Mouse (Mus musculus) liver, embryonic 16.5 days (tissue): ENCODE measurements around the gene Klhl36. TPM values are rescaled to one million over a fixed set of nuclear protein-coding genes. Genes with fewer than 3 reads are reported as not detected.

Source experiments
- ATAC-seq: fragments of 200-750 bp; cut with Nextera tagmentation; 2 replicates; pipeline ENCODE4 v1.8.0; 2017; ENCODE audit warnings: low read depth, mild to moderate bottlenecking, moderate number of reproducible peaks, moderate library complexity
- H3K27ac ChIP-seq: fragments of 300-500 bp; sonication (generic); 2 replicates; pipeline ENCODE4 v1.5.1; 2014; ENCODE audit warnings: mild to moderate bottlenecking, low read length
- H3K27me3 ChIP-seq: fragments of 300-500 bp; sonication (generic); 2 replicates; pipeline ENCODE4 v1.6.1; 2014; ENCODE audit warnings: low read depth, low read length, mixed read lengths; ENCODE audit not compliant: control insufficient read depth, insufficient read depth
- H3K36me3 ChIP-seq: fragments of 300-500 bp; sonication (generic); 2 replicates; pipeline ENCODE4 v1.6.1; 2014; ENCODE audit warnings: mild to moderate bottlenecking; ENCODE audit not compliant: control insufficient read depth, insufficient read depth
- H3K4me1 ChIP-seq: fragments of 300-500 bp; sonication (generic); 2 replicates; pipeline ENCODE4 v1.6.1; 2014; ENCODE audit warnings: low read depth, low read length, mixed read lengths; ENCODE audit not compliant: control insufficient read depth
- H3K4me2 ChIP-seq: fragments of 300-500 bp; sonication (generic); 2 replicates; pipeline ENCODE4 v1.6.1; 2014; ENCODE audit warnings: low read depth, low read length, mixed read lengths
- H3K4me3 ChIP-seq: fragments of 300-500 bp; sonication (generic); 2 replicates; pipeline ENCODE4 v1.5.1; 2014; ENCODE audit warnings: low read depth, mild to moderate bottlenecking, low read length
- H3K9ac ChIP-seq: fragments of 300-500 bp; sonication (generic); 2 replicates; pipeline ENCODE4 v1.6.1; 2014; ENCODE audit warnings: low read depth, low read length
- H3K9me3 ChIP-seq: fragments of 300-500 bp; sonication (generic); replicated peaks from 2 replicates; pipeline ENCODE4 v1.6.1; 2016; ENCODE audit warnings: low read length; ENCODE audit not compliant: control insufficient read depth
- WGBS: fragments of 180-500 bp; shearing (Covaris S2); extraction: QIAGEN DNeasy Blood & Tissue Kit; methylation state at CpG from one replicate; pipeline ENCODE4 v1.1.7; 2014; ENCODE audit not compliant: insufficient replicate concordance; 5-methylcytosine and 5-hydroxymethylcytosine counted together
- polyA plus RNA-seq: library from polyadenylated mRNA; unstranded; fragments of >200 nt; fragmentation: Nextera tagmentation; extraction: Ambion mirVana; gene quantifications from 2 replicates; pipeline ENCODE4 v1.2.1, GENCODE M21; 2015

Klhl36 gene
- polyA plus RNA-seq, 1 experiment from 2014 or later, result 4.4 TPM

GRCm38 (mm10) chr8:119883281-119883680, 21.2 kb downstream of the Klhl36 start:
- H3K9ac ChIP-seq, result no peak overlapping the region
- no peaks in the 10 kb centered on the region for H3K27me3 ChIP-seq
- no peak for ATAC-seq
- WGBS, result 79% methylated on average over 7 of the region's 7 CpGs
- no peak overlapping the region for H3K4me3 ChIP-seq
- no peak overlapping the region for H3K27ac ChIP-seq
- H3K4me2 ChIP-seq, result no peak overlapping the region
- H3K9me3 ChIP-seq, result no peaks in the 10 kb centered on the region
- H3K36me3 ChIP-seq, result no peaks in the 10 kb centered on the region
- H3K4me1 ChIP-seq, result no peaks in the 10 kb centered on the region; the same call in 1 of the 2 replicates

- peak; percentile 87 for ATAC-seq
- Histone ChIP-seq H3K27ac (peak overlapping the region; percentile 52), H3K4me2 (no peak overlapping the region), H3K4me1 (no peaks in the 10 kb centered on the region; the same call in 1 of the 2 replicates), H3K9me3 (no peaks in the 10 kb centered on the region), H3K9ac (no peak overlapping the region), H3K36me3 (no peaks in the 10 kb centered on the region), H3K4me3 (no peak overlapping the region), H3K27me3 (no peaks in the 10 kb centered on the region)
- 35% methylated on average over 3 of the region's 3 CpGs for WGBS
These were observed 23.5 kb downstream of the Klhl36 start for GRCm38 (mm10) chr8:119885612-119886011.

- Histone ChIP-seq H3K27me3 (no peaks in the 10 kb centered on the region), H3K36me3 (no peaks in the 10 kb centered on the region), H3K4me3 (no peak overlapping the region), H3K9me3 (no peaks in the 10 kb centered on the region), H3K4me1 (no peaks in the 10 kb centered on the region; the same call in 1 of the 2 replicates), H3K4me2 (no peak overlapping the region), H3K27ac (no peak overlapping the region), H3K9ac (no peak overlapping the region)
- WGBS, result 84% methylated on average over 3 of the region's 3 CpGs
- no peak for ATAC-seq
These were observed 25.1 kb downstream of the Klhl36 start for GRCm38 (mm10) chr8:119887130-119887529.

- H3K27ac ChIP-seq, result no peak overlapping the region
- no peaks in the 10 kb centered on the region for H3K27me3 ChIP-seq
- ATAC-seq, result no peak
- H3K4me2 ChIP-seq, result no peak overlapping the region
- WGBS, result 59% methylated on average over 4 of the region's 4 CpGs
- H3K4me1 ChIP-seq, result no peaks in the 10 kb centered on the region; the same call in 1 of the 2 replicates
- no peaks in the 10 kb centered on the region for H3K36me3 ChIP-seq
- no peak overlapping the region for H3K4me3 ChIP-seq
- no peak overlapping the region for H3K9ac ChIP-seq
- H3K9me3 ChIP-seq, result no peaks in the 10 kb centered on the region
These were observed 25.9 kb downstream of the Klhl36 start for GRCm38 (mm10) chr8:119888012-119888411.

- Histone ChIP-seq H3K4me2 (no peak overlapping the region), H3K9ac (no peak overlapping the region), H3K4me3 (no peak overlapping the region), H3K36me3 (no peaks in the 10 kb centered on the region), H3K27ac (no peak overlapping the region), H3K27me3 (peaks cover 38% of the 10 kb centered on the region), H3K4me1 (peaks cover 11% of the 10 kb centered on the region), H3K9me3 (no peaks in the 10 kb centered on the region)
- 57% methylated on average over 4 of the region's 4 CpGs for WGBS
- ATAC-seq, result no peak
These were observed 35.0 kb downstream of the Klhl36 start for GRCm38 (mm10) chr8:119897069-119897468.

GRCm38 (mm10) chr8:119897933-119898332, 35.9 kb downstream of the Klhl36 start:
- peak; percentile 11; the same call in 1 of the 2 replicates for ATAC-seq
- Histone ChIP-seq H3K27me3 (peaks cover 38% of the 10 kb centered on the region), H3K4me1 (peaks cover 11% of the 10 kb centered on the region), H3K36me3 (no peaks in the 10 kb centered on the region), H3K4me2 (no peak overlapping the region), H3K9ac (0 out of 2 replicates have a peak overlapping the region, but pooled peaks have one; percentile 20), H3K27ac (no peak overlapping the region), H3K4me3 (no peak overlapping the region), H3K9me3 (no peaks in the 10 kb centered on the region)
- WGBS, result 7% methylated on average over 13 of the region's 13 CpGs

DNA sequence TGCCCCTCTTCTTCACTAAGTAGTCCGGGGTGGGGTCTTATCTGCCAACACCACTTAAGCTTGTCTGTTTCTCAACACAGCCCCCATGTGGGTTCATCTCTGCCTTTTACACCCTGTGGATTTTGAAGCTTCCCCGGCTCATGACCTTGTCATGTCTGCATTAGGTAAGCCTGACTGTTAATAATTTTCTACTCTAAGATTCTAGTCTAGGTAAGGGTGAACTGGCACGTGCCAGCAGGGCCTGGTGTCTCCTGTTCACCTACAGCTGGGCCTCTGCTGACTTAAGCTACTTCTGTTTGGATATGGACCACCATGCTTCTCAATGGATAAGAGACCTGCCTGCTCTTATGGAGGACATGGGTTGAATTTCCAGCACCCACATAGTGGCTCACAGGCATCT, 39.3 kb downstream of the Klhl36 start:
- no peaks in the 10 kb centered on the region for H3K9me3 ChIP-seq
- no peak overlapping the region for H3K27ac ChIP-seq
- no peak overlapping the region for H3K9ac ChIP-seq
- no peak overlapping the region for H3K4me3 ChIP-seq
- ATAC-seq, result 0 out of 2 replicates have a peak, but pooled peaks have one; percentile 33
- no peaks in the 10 kb centered on the region for H3K36me3 ChIP-seq
- WGBS, result 35% methylated on average over 3 of the region's 3 CpGs
- peaks cover 11% of the 10 kb centered on the region for H3K4me1 ChIP-seq
- H3K27me3 ChIP-seq, result peaks cover 42% of the 10 kb centered on the region
- no peak overlapping the region for H3K4me2 ChIP-seq

DNA sequence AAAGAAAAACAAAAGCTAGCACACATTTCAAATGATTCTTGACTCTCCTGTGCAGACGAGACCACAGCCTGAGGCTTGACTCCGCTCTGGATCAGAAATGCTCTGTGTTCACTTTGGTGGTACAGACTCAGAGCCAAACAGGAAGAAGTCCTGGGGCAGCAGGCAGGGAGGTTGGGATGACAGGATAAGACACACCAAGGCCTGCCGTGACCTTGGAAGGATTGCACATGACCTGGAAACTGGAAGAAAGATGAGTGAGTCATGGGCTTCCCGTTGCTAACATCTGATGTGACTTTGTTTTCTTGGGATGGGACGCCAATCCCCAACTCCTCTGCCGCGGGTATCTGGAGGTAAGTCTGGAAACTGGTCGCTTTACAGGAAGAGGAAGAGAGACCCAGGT, 39.9 kb downstream of the Klhl36 start:
- ATAC-seq, result no peak
- Histone ChIP-seq H3K4me3 (no peak overlapping the region), H3K27me3 (peaks cover 40% of the 10 kb centered on the region), H3K4me2 (no peak overlapping the region), H3K36me3 (no peaks in the 10 kb centered on the region), H3K4me1 (peaks cover 10% of the 10 kb centered on the region), H3K27ac (no peak overlapping the region), H3K9ac (no peak overlapping the region), H3K9me3 (no peaks in the 10 kb centered on the region)
- WGBS, result 53% methylated on average over 8 of the region's 8 CpGs

- Histone ChIP-seq H3K27me3 (peaks cover 17% of the 10 kb centered on the region), H3K36me3 (no peaks in the 10 kb centered on the region), H3K4me3 (no peak overlapping the region), H3K4me2 (no peak overlapping the region), H3K27ac (no peak overlapping the region), H3K9me3 (no peaks in the 10 kb centered on the region), H3K4me1 (peaks cover 15% of the 10 kb centered on the region), H3K9ac (no peak overlapping the region)
- ATAC-seq, result no peak
- 57% methylated on average over 12 of the region's 12 CpGs for WGBS
These were observed 42.4 kb downstream of the Klhl36 start for GRCm38 (mm10) chr8:119904323-119904911.
